23 mouse cellular contexts compared by ENCODE assay signal in the genomic region with DNA sequence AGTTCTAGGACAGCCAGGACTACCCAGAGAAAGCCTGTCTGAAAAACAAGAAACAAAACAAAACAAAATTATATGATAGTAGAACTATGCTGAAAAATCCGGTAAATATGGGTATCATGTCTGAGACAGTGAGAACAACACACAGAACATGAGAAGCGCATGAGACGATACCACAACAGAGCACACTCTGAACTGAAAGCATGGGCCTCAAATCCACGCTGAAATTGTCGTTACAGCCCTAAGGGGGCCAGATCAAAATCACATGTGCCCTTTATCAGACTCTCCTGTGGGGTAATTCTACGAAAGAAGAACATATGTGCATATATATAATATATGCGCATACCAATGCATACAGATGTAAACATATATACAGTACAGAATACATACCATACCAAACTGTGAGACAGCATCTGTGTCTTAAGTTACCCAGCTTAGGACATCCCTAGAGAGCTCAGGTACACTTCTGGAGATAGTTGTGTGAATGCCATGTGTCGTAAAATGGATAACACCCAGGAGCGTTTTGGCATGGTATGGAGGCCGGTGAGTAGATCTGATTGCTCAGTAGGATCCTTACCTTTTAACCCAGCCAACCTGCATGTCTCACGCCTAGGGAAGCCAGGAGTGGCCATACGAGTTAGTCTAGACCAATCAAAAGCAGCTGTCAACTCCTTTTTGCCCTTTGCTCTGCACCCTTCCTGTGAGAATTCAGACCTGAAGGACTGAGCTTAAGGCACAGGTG. TPM values are rescaled to one million over a fixed set of nuclear protein-coding genes. Genes with fewer than 3 reads are reported as not detected.
DNase-seq lines count a peak whose midpoint lies in the region; ATAC-seq and TF ChIP-seq lines count a peak whose summit lies in the region.
"Had no signal": no experiment of that assay in that cellular context is flagged by ENCODE, and none has a peak within 500 bp of the region (broad histone marks: within the 10 kb centered on the region; RNA-seq: fewer than 3 reads in every experiment).

No protein-coding gene starts in this region.

- peak overlapping the region; percentile 55; the same call in 1 of the 2 replicates for H3K27ac ChIP-seq in heart, postnatal 0 days (ENCODE audit: low read depth)
- H3K27ac ChIP-seq in thymus, adult 2 months (ENCODE audit: control insufficient read depth, insufficient read depth, low read length) = peak overlapping the region; percentile 94
- H3K27ac ChIP-seq in stomach, postnatal 0 days (replicated peaks) = no peak overlapping the region
- H3K27ac ChIP-seq: embryonic facial prominence, embryonic 13.5 days; embryonic facial prominence, embryonic 15.5 days; forebrain, embryonic 13.5 days; forebrain, embryonic 15.5 days had no signal

- no peak for TF ChIP-seq CTCF in heart, postnatal 0 days (IDR thresholded peaks at IDR 0.05; ENCODE audit: low read depth)
- TF ChIP-seq CTCF in thymus, adult 2 months (IDR thresholded peaks at IDR 0.05; ENCODE audit: borderline replicate concordance, control insufficient read depth, extremely low read depth, insufficient read depth, low read length, poor library complexity) = no peak
- no peak for TF ChIP-seq CTCF in stomach, postnatal 0 days (IDR thresholded peaks at IDR 0.05; ENCODE audit: low read depth)

- no peak for DNase-seq in heart, postnatal 0 days (ENCODE audit: low spot score)
- no peak for DNase-seq in heart, adult 9 months (ENCODE audit: low spot score in 2 of 2)
- DNase-seq in thymus, adult 2 months = no peak
- no peak for DNase-seq in thymus, adult 18-20 months
- peak; percentile 55 for DNase-seq in thymus, postnatal 14 days
- no peak for DNase-seq in thymus, postnatal 25 days
- DNase-seq in gonadal fat pad, adult 2 months (ENCODE audit: low read depth) = peak; percentile 80
- no peak for DNase-seq in stomach, postnatal 0 days (ENCODE audit: low spot score)
- DNase-seq: adrenal gland, adult 2 months; adrenal gland, postnatal 10 days; adrenal gland, postnatal 25 days; cerebellum, adult 11 months; cerebellum, adult 18-20 months; cerebellum, adult 8-10 months; cerebellum, adult 9-11 months; cerebellum, postnatal 14 days; cerebellum, postnatal 36 days; embryo, embryonic 11 days had no signal

- no peaks in the 10 kb centered on the region for H3K4me1 ChIP-seq in heart, postnatal 0 days (ENCODE audit: control insufficient read depth, insufficient read depth)
- peaks cover 26% of the 10 kb centered on the region for H3K4me1 ChIP-seq in thymus, adult 2 months (replicated peaks; ENCODE audit: control insufficient read depth, insufficient read depth, low read length)
- no peaks in the 10 kb centered on the region for H3K4me1 ChIP-seq in stomach, postnatal 0 days (replicated peaks; ENCODE audit: control insufficient read depth, insufficient read depth)
- H3K4me1 ChIP-seq: forebrain, embryonic 15.5 days had no signal

- no peak for TF ChIP-seq EP300 in heart, postnatal 0 days (IDR thresholded peaks at IDR 0.05; ENCODE audit: low read depth)
- no peak for TF ChIP-seq EP300 in stomach, postnatal 0 days (optimal IDR thresholded peaks at IDR 0.05)

- TF ChIP-seq POLR2A in thymus, adult 2 months (IDR thresholded peaks at IDR 0.05; ENCODE audit: control insufficient read depth, extremely low read depth, insufficient read depth, low read length, poor library complexity) = no peak

- no peak overlapping the region for H3K9ac ChIP-seq in heart, postnatal 0 days (replicated peaks; ENCODE audit: low read depth, low read length)
- H3K9ac ChIP-seq in stomach, postnatal 0 days (ENCODE audit: low read length) = no peak overlapping the region
- H3K9ac ChIP-seq: embryonic facial prominence, embryonic 13.5 days; embryonic facial prominence, embryonic 15.5 days; forebrain, embryonic 13.5 days; forebrain, embryonic 15.5 days had no signal

- no peaks in the 10 kb centered on the region for H3K9me3 ChIP-seq in heart, postnatal 0 days (replicated peaks; ENCODE audit: control insufficient read depth, low read length)
- H3K9me3 ChIP-seq in stomach, postnatal 0 days (ENCODE audit: control insufficient read depth, low read length) = no peaks in the 10 kb centered on the region
- H3K9me3 ChIP-seq: embryonic facial prominence, embryonic 13.5 days; embryonic facial prominence, embryonic 15.5 days; forebrain, embryonic 13.5 days; forebrain, embryonic 15.5 days had no signal

- 80% methylated on average over 12 of the region's 12 CpGs for WGBS in heart, postnatal 0 days
- WGBS in thymus, adult 2 months = 46% methylated on average over 12 of the region's 12 CpGs
- 77% methylated on average over 12 of the region's 12 CpGs for WGBS in stomach, postnatal 0 days

- H3K4me2 ChIP-seq in heart, postnatal 0 days (ENCODE audit: low read depth, low read length) = no peak overlapping the region
- H3K4me2 ChIP-seq in stomach, postnatal 0 days (replicated peaks; ENCODE audit: low read depth) = no peak overlapping the region
- H3K4me2 ChIP-seq: embryonic facial prominence, embryonic 13.5 days; embryonic facial prominence, embryonic 15.5 days; forebrain, embryonic 13.5 days; forebrain, embryonic 15.5 days had no signal

- H3K36me3 ChIP-seq in heart, postnatal 0 days (replicated peaks; ENCODE audit: control insufficient read depth, insufficient read depth, low read length) = no peaks in the 10 kb centered on the region
- H3K36me3 ChIP-seq in thymus, adult 2 months (ENCODE audit: control insufficient read depth, insufficient read depth, low read length) = no peaks in the 10 kb centered on the region
- no peaks in the 10 kb centered on the region for H3K36me3 ChIP-seq in stomach, postnatal 0 days (ENCODE audit: control insufficient read depth, insufficient read depth, low read length)
- H3K36me3 ChIP-seq: embryonic facial prominence, embryonic 13.5 days; embryonic facial prominence, embryonic 15.5 days; forebrain, embryonic 15.5 days had no signal

- ATAC-seq in heart, postnatal 0 days (ENCODE audit: insufficient read depth, low read depth) = no peak
- ATAC-seq in stomach, postnatal 0 days (ENCODE audit: low FRiP score, low TSS enrichment) = no peak
- ATAC-seq: forebrain, embryonic 13.5 days; forebrain, embryonic 15.5 days had no signal

- no peaks in the 10 kb centered on the region for H3K27me3 ChIP-seq in heart, postnatal 0 days (ENCODE audit: control insufficient read depth, insufficient read depth, low read length)
- no peaks in the 10 kb centered on the region for H3K27me3 ChIP-seq in thymus, adult 2 months (ENCODE audit: control insufficient read depth, insufficient read depth, low read length)
- H3K27me3 ChIP-seq in stomach, postnatal 0 days (ENCODE audit: control insufficient read depth, insufficient read depth, low read length) = no peaks in the 10 kb centered on the region
- H3K27me3 ChIP-seq: forebrain, embryonic 15.5 days had no signal

- H3K4me3 ChIP-seq in heart, postnatal 0 days (ENCODE audit: low read depth, low read length) = no peak overlapping the region
- no peak overlapping the region for H3K4me3 ChIP-seq in thymus, adult 2 months (ENCODE audit: control insufficient read depth, insufficient read depth, low read length)
- no peak overlapping the region for H3K4me3 ChIP-seq in stomach, postnatal 0 days (ENCODE audit: low read depth, low read length)
- H3K4me3 ChIP-seq: embryonic facial prominence, embryonic 13.5 days; embryonic facial prominence, embryonic 15.5 days; erythroblast, embryonic 14.5 days; forebrain, embryonic 13.5 days; forebrain, embryonic 15.5 days had no signal

RNA-seq across cellular contexts. Expression of gene Ano6, which starts 31.8 kb away (rescaled TPM):
- 26.5 and 37.0 TPM in 2 replicates for total RNA-seq in heart, postnatal 0 days (2014; rRNA removed; ENCODE audit: low replicate concordance)
- polyA plus RNA-seq in heart, postnatal 0 days (2015; fragmentation: Nextera tagmentation; extraction: Ambion mirVana) = 13.5 and 14.2 TPM in 2 replicates
- polyA plus RNA-seq in thymus, adult 2 months (2012; rRNA removed) = 104 and 130 TPM in 2 replicates
- 52.7 and 53.8 TPM in 2 replicates for polyA plus RNA-seq in gonadal fat pad, adult 2 months (2012; rRNA removed)
- polyA plus RNA-seq in stomach, postnatal 0 days (2015; fragmentation: Nextera tagmentation; extraction: Ambion mirVana) = 16.2 and 16.5 TPM in 2 replicates

Comparison
In these comparisons a context has a peak if more than half of its experiments do, and no peak if none do; other contexts are left out.
1. DNase-seq: peak in thymus, postnatal 14 days (single experiment) and gonadal fat pad, adult 2 months (single experiment); none in heart, postnatal 0 days (single experiment), heart, adult 9 months (0 of 2), thymus, adult 2 months (single experiment), thymus, adult 18-20 months (0 of 2), thymus, postnatal 25 days (single experiment) and stomach, postnatal 0 days (single experiment).